Mouse (Mus musculus) midbrain, postnatal 0 days (tissue): ENCODE data around the gene Nt5m. TPM values are rescaled to one million over a fixed set of nuclear protein-coding genes. Genes with fewer than 3 reads are reported as not detected.

Experiments used
- ATAC-seq: fragments of 200-750 bp; cut with Nextera tagmentation; 2 replicates; pipeline ENCODE4 v1.8.0; 2017; ENCODE audit warnings: moderate number of reproducible peaks, mild to moderate bottlenecking, moderate TSS enrichment, moderate library complexity; ENCODE audit not compliant: low FRiP score
- DNase-seq: peaks from one replicate; pipeline ENCODE4 v3.0.0-alpha.2; 2015; ENCODE audit warnings: low spot score
- H3K27ac ChIP-seq: fragments of 300-500 bp; sonication (generic); 2 replicates; pipeline ENCODE4 v1.5.1; 2014; ENCODE audit warnings: low read depth, mild to moderate bottlenecking, low read length, mixed read lengths
- H3K27me3 ChIP-seq: fragments of 300-500 bp; sonication (generic); 2 replicates; pipeline ENCODE4 v1.6.1; 2014; ENCODE audit warnings: low read length, control low read depth, mixed read lengths; ENCODE audit not compliant: insufficient read depth
- H3K36me3 ChIP-seq: fragments of 300-500 bp; sonication (generic); 2 replicates; pipeline ENCODE4 v1.6.1; 2014; ENCODE audit warnings: low read length, control low read depth, mixed read lengths; ENCODE audit not compliant: insufficient read depth
- H3K4me1 ChIP-seq: fragments of 300-500 bp; sonication (generic); 2 replicates; pipeline ENCODE4 v1.6.1; 2014; ENCODE audit warnings: mild to moderate bottlenecking, control low read depth, antibody characterized with exemption, low read length, mixed read lengths; ENCODE audit not compliant: insufficient read depth
- H3K4me2 ChIP-seq: fragments of 300-500 bp; sonication (generic); 2 replicates; pipeline ENCODE4 v1.6.1; 2014; ENCODE audit warnings: low read depth, mild to moderate bottlenecking, low read length, mixed read lengths; ENCODE audit not compliant: poor library complexity, severe bottlenecking
- H3K4me3 ChIP-seq: fragments of 300-500 bp; sonication (generic); 2 replicates; pipeline ENCODE4 v1.5.1; 2014; ENCODE audit warnings: low read depth, mild to moderate bottlenecking, low read length, moderate library complexity
- H3K9ac ChIP-seq: fragments of 300-500 bp; sonication (generic); replicated peaks from 2 replicates; pipeline ENCODE4 v1.6.1; 2014; ENCODE audit warnings: mild to moderate bottlenecking, low read length, moderate library complexity, mixed read lengths; ENCODE audit not compliant: poor library complexity, severe bottlenecking
- H3K9me3 ChIP-seq: fragments of 300-500 bp; sonication (generic); 2 replicates; pipeline ENCODE4 v1.6.1; 2016; ENCODE audit warnings: low read length, control low read depth
- CTCF ChIP-seq: IDR thresholded peaks from 2 replicates; pipeline ENCODE4 v1.5.1; 2016; ENCODE audit warnings: antibody characterized with exemption, mild to moderate bottlenecking
- WGBS: fragments of 180-500 bp; shearing (Covaris S2); extraction: QIAGEN DNeasy Blood & Tissue Kit; methylation state at CpG from one replicate; pipeline ENCODE4 v1.1.7; 2014; 5-methylcytosine and 5-hydroxymethylcytosine counted together
- polyA plus RNA-seq: library from polyadenylated mRNA; unstranded; fragments of >200 nt; fragmentation: Nextera tagmentation; extraction: Ambion mirVana; gene quantifications from 2 replicates; pipeline ENCODE4 v1.2.1, GENCODE M21; 2015
- total RNA-seq: library from RNA; depleted of rRNA; stranded (reverse); fragments of >200 nt; gene quantifications from 2 replicates; pipeline ENCODE4 v1.2.3, GENCODE M21; 2014; rRNA removed

The Nt5m gene
- total and polyA plus RNA-seq, 2 experiments from 2014 or later: 72.6 to 92.2 TPM

DNA sequence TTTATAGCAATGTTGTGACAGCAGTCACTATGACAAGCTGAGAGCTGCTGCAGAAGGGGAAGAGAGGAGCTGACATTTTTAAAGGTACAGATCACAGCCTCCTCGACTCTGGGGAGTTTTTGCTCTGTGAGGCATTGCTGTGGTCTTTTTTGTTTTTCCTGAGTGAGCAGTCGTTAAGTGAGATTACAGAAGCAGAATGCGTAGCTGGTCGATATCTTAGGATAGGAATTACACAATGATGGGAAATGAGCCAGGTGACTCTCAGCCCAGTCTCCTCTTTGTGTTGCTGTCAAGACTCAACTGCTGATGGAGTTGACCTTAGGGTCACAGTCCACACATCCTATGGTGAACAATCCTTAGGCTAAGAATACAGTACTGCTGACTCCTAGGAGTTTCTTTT lies 78.8 kb downstream of the Nt5m start:
- DNase-seq (no peak), ATAC-seq (no peak)
- Histone ChIP-seq H3K27ac (no peak overlapping the region), H3K4me2 (no peak overlapping the region), H3K4me3 (no peak overlapping the region), H3K27me3 (no peaks in the 10 kb centered on the region), H3K9ac (no peak overlapping the region), H3K4me1 (no peaks in the 10 kb centered on the region), H3K9me3 (no peaks in the 10 kb centered on the region), H3K36me3 (no peaks in the 10 kb centered on the region)
- 43% methylated on average over 4 of the region's 4 CpGs for WGBS
- no peak for TF ChIP-seq CTCF

DNA sequence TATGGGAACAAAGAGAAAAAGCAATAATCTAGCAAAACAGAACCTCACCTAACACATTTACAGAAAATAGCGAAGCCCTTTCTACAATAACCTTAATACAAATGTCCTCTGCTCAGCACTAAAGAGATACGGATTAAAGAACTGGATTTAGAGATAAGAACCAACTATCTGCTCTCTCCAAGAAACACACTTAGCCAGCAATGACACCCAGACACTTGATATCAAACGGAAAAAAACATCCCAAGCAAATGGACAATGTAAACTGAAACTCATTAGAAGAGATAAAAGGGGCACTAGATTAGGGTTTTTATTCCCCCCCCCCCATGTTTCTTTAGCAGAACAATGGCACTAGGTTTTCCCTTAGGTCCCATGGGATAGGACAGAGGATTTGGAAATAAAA lies 80.2 kb downstream of the Nt5m start:
- TF ChIP-seq CTCF: no peak

GRCm38 (mm10) chr11:59920331-59920730 lies 81.1 kb downstream of the Nt5m start:
- no peak overlapping the region for H3K4me2 ChIP-seq
- no peaks in the 10 kb centered on the region for H3K4me1 ChIP-seq
- no peaks in the 10 kb centered on the region for H3K36me3 ChIP-seq
- H3K9ac ChIP-seq: no peak overlapping the region
- 78% methylated on average over 5 of the region's 5 CpGs for WGBS
- H3K27ac ChIP-seq: no peak overlapping the region
- no peak for TF ChIP-seq CTCF
- no peaks in the 10 kb centered on the region for H3K27me3 ChIP-seq
- no peaks in the 10 kb centered on the region for H3K9me3 ChIP-seq
- ATAC-seq (no peak), DNase-seq (no peak)
- H3K4me3 ChIP-seq: no peak overlapping the region

More for the DNA sequence above, 80.2 kb downstream of the Nt5m start:
- H3K27ac ChIP-seq: no peak overlapping the region
- no peak overlapping the region for H3K4me2 ChIP-seq
- ATAC-seq (no peak), DNase-seq (no peak)
- H3K4me3 ChIP-seq: no peak overlapping the region
- no peaks in the 10 kb centered on the region for H3K9me3 ChIP-seq
- no peaks in the 10 kb centered on the region for H3K4me1 ChIP-seq
- WGBS: 56% methylated on average over 3 of the region's 3 CpGs
- no peaks in the 10 kb centered on the region for H3K36me3 ChIP-seq
- no peak overlapping the region for H3K9ac ChIP-seq
- no peaks in the 10 kb centered on the region for H3K27me3 ChIP-seq

GRCm38 (mm10) chr11:59921265-59921664 lies 82.0 kb downstream of the Nt5m start:
- ATAC-seq: no peak

DNA sequence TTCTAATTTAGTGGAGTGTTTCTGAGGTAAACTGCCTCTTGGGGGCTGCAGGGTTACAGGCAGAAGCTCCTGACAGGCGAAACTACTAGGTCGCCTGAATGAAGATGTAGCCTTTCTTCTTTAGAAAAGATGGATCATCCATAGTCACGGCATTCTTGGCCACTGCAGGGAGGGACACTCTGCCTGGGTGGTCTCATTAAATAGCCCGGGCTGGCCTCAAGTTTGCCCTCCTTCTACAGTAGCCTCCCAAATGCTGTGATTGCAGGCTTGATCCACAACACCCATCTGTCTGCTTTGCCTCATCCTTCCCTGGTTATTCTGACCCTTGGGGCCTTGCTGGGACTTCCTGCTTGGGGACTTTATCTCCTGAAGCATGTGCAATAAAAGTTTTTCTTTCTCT lies 90.8 kb downstream of the Nt5m start:
- H3K27me3 ChIP-seq: no peaks in the 10 kb centered on the region
- DNase-seq (no peak), ATAC-seq (no peak)
- no peak overlapping the region for H3K9ac ChIP-seq
- H3K36me3 ChIP-seq: no peaks in the 10 kb centered on the region
- no peak overlapping the region for H3K4me2 ChIP-seq
- H3K4me3 ChIP-seq: no peak overlapping the region
- 40% methylated on average over 4 of the region's 4 CpGs for WGBS
- H3K9me3 ChIP-seq: no peaks in the 10 kb centered on the region
- no peak overlapping the region for H3K27ac ChIP-seq
- H3K4me1 ChIP-seq: no peaks in the 10 kb centered on the region
- no peak for TF ChIP-seq CTCF

More at GRCm38 (mm10) chr11:59921265-59921664, 82.0 kb downstream of the Nt5m start:
- Histone ChIP-seq H3K9ac (no peak overlapping the region), H3K36me3 (no peaks in the 10 kb centered on the region), H3K9me3 (no peaks in the 10 kb centered on the region), H3K27ac (no peak overlapping the region), H3K4me3 (no peak overlapping the region), H3K4me1 (no peaks in the 10 kb centered on the region), H3K4me2 (no peak overlapping the region), H3K27me3 (no peaks in the 10 kb centered on the region)
- DNase-seq: no peak
- TF ChIP-seq CTCF: no peak
- 29% methylated on average over 7 of the region's 7 CpGs for WGBS

Other genes starting within 250 kb of the Nt5m start
- gene Olfr223, start 246.2 kb upstream of the Nt5m start, total RNA-seq: not detected in 2 replicates
- gene Olfr223, start 246.2 kb upstream of the Nt5m start, polyA plus RNA-seq: not detected in 2 replicates
- gene Mprip, start 178.1 kb upstream of the Nt5m start, total RNA-seq: 157 and 172 TPM in 2 replicates
- 49.3 and 53.3 TPM in 2 replicates for gene Mprip, start 178.1 kb upstream of the Nt5m start, polyA plus RNA-seq
- gene Pld6, start 51.8 kb upstream of the Nt5m start, total RNA-seq: 18.3 and 19.0 TPM in 2 replicates
- 26.2 and 32.2 TPM in 2 replicates for gene Pld6, start 51.8 kb upstream of the Nt5m start, polyA plus RNA-seq
- gene Flcn, start 29.4 kb upstream of the Nt5m start, total RNA-seq: 41.5 and 44.0 TPM in 2 replicates
- 31.0 and 34.7 TPM in 2 replicates for gene Flcn, start 29.4 kb upstream of the Nt5m start, polyA plus RNA-seq
- 94.1 and 104 TPM in 2 replicates for gene Cops3, start 391 bp downstream of the Nt5m start, total RNA-seq
- gene Cops3, start 391 bp downstream of the Nt5m start, polyA plus RNA-seq: 147 and 148 TPM in 2 replicates
- 26.3 and 28.7 TPM in 2 replicates for gene Med9, start 108.8 kb downstream of the Nt5m start, total RNA-seq
- gene Med9, start 108.8 kb downstream of the Nt5m start, polyA plus RNA-seq: 32.0 and 34.8 TPM in 2 replicates
- 0.47 and 1.2 TPM in 2 replicates for gene Rasd1, start 125.5 kb downstream of the Nt5m start, total RNA-seq
- gene Rasd1, start 125.5 kb downstream of the Nt5m start, polyA plus RNA-seq: 2.6 and 3.6 TPM in 2 replicates
- gene Pemt, start 207.0 kb downstream of the Nt5m start, total RNA-seq: 10.9 and 17.3 TPM in 2 replicates
- 12.7 and 13.6 TPM in 2 replicates for gene Pemt, start 207.0 kb downstream of the Nt5m start, polyA plus RNA-seq